Mouse (Mus musculus) neural tube, embryonic 15.5 days (tissue): ENCODE measurements around the gene Rgs3. TPM values are rescaled to one million over a fixed set of nuclear protein-coding genes. Genes with fewer than 3 reads are reported as not detected.

ENCODE experiments used
- ATAC-seq: fragments of 200-750 bp; cut with Nextera tagmentation; 2 replicates; pipeline ENCODE4 v1.8.0; 2017; ENCODE audit warnings: mild to moderate bottlenecking, moderate TSS enrichment, moderate library complexity; ENCODE audit not compliant: low FRiP score
- H3K27ac ChIP-seq: fragments of 300-500 bp; sonication (generic); replicated peaks from 2 replicates; pipeline ENCODE4 v1.5.1; 2015; ENCODE audit warnings: mild to moderate bottlenecking, inconsistent platforms
- H3K27me3 ChIP-seq: fragments of 300-500 bp; sonication (generic); replicated peaks from 2 replicates; pipeline ENCODE4 v1.6.1; 2015; ENCODE audit warnings: inconsistent platforms
- H3K36me3 ChIP-seq: fragments of 300-500 bp; sonication (generic); 2 replicates; pipeline ENCODE4 v1.6.1; 2015; ENCODE audit warnings: inconsistent platforms
- H3K4me1 ChIP-seq: fragments of 300-500 bp; sonication (generic); 2 replicates; pipeline ENCODE4 v1.6.1; 2015; ENCODE audit warnings: inconsistent platforms
- H3K4me2 ChIP-seq: fragments of 300-500 bp; sonication (generic); 2 replicates; pipeline ENCODE4 v1.6.1; 2015; ENCODE audit warnings: inconsistent platforms, mild to moderate bottlenecking, moderate library complexity
- H3K4me3 ChIP-seq: fragments of 300-500 bp; sonication (generic); replicated peaks from 2 replicates; pipeline ENCODE4 v1.5.1; 2015; ENCODE audit warnings: mild to moderate bottlenecking, inconsistent platforms
- H3K9ac ChIP-seq: fragments of 300-500 bp; sonication (generic); replicated peaks from 2 replicates; pipeline ENCODE4 v1.6.1; 2015; ENCODE audit warnings: mild to moderate bottlenecking, inconsistent platforms
- H3K9me3 ChIP-seq: fragments of 300-500 bp; sonication (generic); replicated peaks from 2 replicates; pipeline ENCODE4 v1.6.1; 2016; ENCODE audit warnings: inconsistent platforms
- WGBS: fragments of 180-500 bp; shearing (Covaris S2); methylation state at CpG from one replicate; pipeline ENCODE4 v1.1.7; 2015; ENCODE audit warnings: mixed read lengths; 5-methylcytosine and 5-hydroxymethylcytosine counted together
- polyA plus RNA-seq: library from polyadenylated mRNA; unstranded; fragments of >200 nt; fragmentation: Nextera tagmentation; extraction: Ambion mirVana; gene quantifications from 2 replicates; pipeline ENCODE4 v1.2.1, GENCODE M21; 2015

The Rgs3 gene
- polyA plus RNA-seq, 1 experiment from 2014 or later, result 49.2 TPM

DNA sequence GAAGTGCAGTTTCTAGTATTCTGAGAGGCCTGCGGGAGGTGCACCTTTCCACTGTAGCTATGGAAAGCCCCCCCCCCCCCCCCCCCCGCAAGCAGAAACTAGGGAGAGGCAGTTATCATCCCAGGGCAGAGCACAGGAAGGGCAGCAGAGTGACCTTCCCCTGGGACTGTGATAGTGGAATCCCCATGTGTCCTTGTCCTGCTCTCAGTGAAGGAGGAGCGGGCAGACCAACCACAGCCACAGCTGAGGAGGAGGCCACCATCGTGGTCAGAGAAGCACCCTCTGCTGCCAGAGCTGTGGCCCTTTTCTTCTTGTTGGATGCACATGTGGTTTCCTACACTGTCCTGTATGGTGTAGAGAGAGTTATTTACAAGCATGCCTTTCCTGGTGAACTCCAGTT is 174.3 kb downstream of the Rgs3 start:
- H3K27ac ChIP-seq, result no peak overlapping the region

DNA sequence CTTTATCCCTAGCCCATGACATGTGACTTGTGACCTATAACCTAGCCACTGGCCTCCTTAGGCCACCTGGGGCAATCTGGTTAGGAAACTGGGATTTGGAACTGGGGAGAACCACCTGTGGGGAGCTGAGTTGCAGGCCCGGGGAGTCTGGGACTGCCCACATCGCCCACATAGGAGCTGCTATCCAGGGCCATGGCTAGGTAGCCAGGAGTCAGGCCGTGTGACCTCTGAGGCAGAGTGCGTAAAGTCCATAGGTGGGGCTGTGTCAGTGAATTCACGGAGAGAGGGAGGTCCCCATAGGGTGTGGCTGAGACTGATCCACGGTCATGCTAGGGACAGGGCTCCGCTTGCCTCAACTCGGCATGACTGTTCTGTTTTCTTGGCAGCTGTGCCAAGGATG is 175.6 kb downstream of the Rgs3 start:
- H3K9ac ChIP-seq, result no peak overlapping the region
- H3K27ac ChIP-seq, result no peak overlapping the region
- no peaks in the 10 kb centered on the region for H3K9me3 ChIP-seq
- no peak for ATAC-seq
- H3K27me3 ChIP-seq, result no peaks in the 10 kb centered on the region
- WGBS, result 62% methylated on average over 8 of the region's 8 CpGs
- no peak overlapping the region for H3K4me3 ChIP-seq
- H3K4me2 ChIP-seq, result no peak overlapping the region
- H3K36me3 ChIP-seq, result no peaks in the 10 kb centered on the region
- H3K4me1 ChIP-seq, result peaks cover 29% of the 10 kb centered on the region

More for the DNA sequence above, 174.3 kb downstream of the Rgs3 start:
- Histone ChIP-seq H3K27me3 (no peaks in the 10 kb centered on the region), H3K36me3 (no peaks in the 10 kb centered on the region), H3K4me1 (peaks cover 29% of the 10 kb centered on the region), H3K9me3 (no peaks in the 10 kb centered on the region), H3K9ac (no peak overlapping the region), H3K4me2 (no peak overlapping the region), H3K4me3 (no peak overlapping the region)
- no peak for ATAC-seq
- WGBS, result 81% methylated on average over 3 of the region's 4 CpGs

DNA sequence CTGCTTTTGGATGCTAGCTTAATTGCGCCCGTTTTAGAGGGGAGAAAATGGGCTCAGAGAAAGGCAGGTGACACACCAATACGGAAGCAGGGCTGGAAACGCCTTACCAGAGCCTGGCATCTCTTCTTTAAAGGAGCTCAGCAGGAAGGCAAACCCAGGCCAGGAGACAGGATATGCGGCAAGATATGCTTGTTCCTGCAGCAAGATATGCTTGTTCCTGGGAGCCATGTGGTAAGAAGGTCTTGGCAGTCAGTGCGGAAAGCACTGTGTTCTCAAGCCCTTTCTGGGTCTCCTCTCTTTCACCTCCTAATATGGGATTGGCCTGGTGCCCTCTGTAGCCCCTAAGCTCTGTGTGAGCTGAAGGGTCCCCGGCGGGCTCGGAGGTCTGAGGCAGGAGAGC is 176.2 kb downstream of the Rgs3 start:
- Histone ChIP-seq H3K9ac (no peak overlapping the region), H3K9me3 (no peaks in the 10 kb centered on the region), H3K36me3 (no peaks in the 10 kb centered on the region), H3K27ac (no peak overlapping the region), H3K4me2 (no peak overlapping the region), H3K27me3 (no peaks in the 10 kb centered on the region), H3K4me3 (no peak overlapping the region), H3K4me1 (peaks cover 29% of the 10 kb centered on the region)
- 57% methylated on average over 9 of the region's 9 CpGs for WGBS
- no peak for ATAC-seq

DNA sequence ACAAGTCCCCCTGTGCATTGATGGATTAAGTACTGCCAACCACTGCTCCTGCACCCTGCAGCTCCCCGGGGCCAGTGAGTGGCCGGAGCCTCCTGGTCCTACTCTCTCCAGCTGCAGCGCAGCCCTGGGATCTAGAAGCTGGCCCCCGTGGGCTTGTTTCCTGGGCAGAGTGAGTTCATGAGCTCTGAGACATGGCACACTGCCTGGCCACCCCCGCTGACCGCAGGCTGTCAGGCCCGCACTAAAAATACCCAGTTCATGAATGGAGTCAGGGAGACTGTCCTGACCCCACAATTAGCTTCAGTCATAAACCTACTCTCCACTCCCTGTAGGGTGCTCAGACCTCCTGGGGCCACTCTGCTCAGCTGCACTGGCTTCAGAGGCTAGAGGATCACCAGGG is 176.8 kb downstream of the Rgs3 start:
- no peak for ATAC-seq
- H3K27ac ChIP-seq, result no peak overlapping the region; the same call in 1 of the 2 replicates
- no peaks in the 10 kb centered on the region for H3K9me3 ChIP-seq
- no peaks in the 10 kb centered on the region for H3K36me3 ChIP-seq
- no peak overlapping the region for H3K9ac ChIP-seq
- no peak overlapping the region for H3K4me3 ChIP-seq
- 30% methylated on average over 7 of the region's 7 CpGs for WGBS
- peaks cover 29% of the 10 kb centered on the region for H3K4me1 ChIP-seq
- no peaks in the 10 kb centered on the region for H3K27me3 ChIP-seq
- H3K4me2 ChIP-seq, result no peak overlapping the region

DNA sequence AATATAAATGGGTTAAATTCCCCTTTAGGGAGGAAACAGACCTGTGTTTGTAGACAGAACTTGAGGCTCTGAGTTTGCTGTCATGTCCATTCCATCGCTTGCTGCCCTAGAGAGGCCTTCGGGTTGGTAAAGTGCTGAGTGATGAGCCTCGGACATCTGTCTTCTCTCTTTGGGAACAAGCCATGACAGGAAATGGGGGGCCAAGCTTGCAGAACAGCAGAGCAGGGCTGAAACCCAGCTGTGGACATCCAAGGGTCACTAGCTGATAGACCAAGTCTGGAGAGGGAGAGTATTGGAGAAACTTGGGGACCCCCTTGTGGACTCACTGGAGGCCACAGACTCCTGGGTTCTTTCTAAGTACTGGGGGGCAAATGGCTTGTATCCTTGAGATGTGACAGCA is 177.3 kb downstream of the Rgs3 start:
- H3K4me2 ChIP-seq, result no peak overlapping the region
- H3K4me3 ChIP-seq, result no peak overlapping the region
- no peak overlapping the region for H3K9ac ChIP-seq
- WGBS, result 82% methylated on average over 3 of the region's 3 CpGs
- no peak for ATAC-seq
- H3K36me3 ChIP-seq, result no peaks in the 10 kb centered on the region
- H3K4me1 ChIP-seq, result peaks cover 33% of the 10 kb centered on the region
- H3K27ac ChIP-seq, result no peak overlapping the region
- no peaks in the 10 kb centered on the region for H3K9me3 ChIP-seq
- H3K27me3 ChIP-seq, result no peaks in the 10 kb centered on the region

DNA sequence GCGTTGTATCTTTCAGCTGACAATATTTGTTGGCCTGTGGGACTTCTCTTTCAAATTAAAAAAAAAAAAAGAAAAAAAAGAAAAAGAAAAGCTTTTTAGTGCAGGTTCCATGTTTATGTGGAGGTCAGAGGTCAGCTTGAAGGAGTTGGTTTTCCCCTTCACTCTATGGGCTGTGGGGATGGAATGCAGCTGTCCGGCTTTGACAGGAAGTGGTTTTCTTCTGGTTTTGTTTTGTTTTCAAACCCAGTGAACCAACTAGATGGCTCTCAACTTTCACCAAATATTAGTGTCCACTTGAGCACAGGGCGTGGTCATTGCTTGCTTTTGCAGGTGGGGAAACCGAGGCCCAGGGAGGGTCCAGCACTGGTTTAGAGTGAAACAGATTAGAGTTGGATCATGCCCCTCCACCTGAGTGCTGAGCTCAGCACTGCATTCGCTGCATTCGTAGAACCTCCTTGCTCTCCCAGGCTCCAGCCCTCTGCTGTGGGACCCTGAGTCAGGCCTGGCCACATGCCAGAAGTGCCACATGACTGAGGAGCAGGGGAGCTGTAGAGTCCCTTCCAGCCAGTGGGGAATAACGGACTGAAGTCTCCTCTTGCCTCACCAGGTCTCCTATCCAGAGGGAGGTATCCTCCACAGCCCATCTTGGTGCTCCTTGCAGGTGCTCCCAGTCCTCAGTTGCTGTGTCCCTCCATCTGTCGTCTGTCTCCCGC is 178.5 kb downstream of the Rgs3 start:
- no peak for ATAC-seq

DNA sequence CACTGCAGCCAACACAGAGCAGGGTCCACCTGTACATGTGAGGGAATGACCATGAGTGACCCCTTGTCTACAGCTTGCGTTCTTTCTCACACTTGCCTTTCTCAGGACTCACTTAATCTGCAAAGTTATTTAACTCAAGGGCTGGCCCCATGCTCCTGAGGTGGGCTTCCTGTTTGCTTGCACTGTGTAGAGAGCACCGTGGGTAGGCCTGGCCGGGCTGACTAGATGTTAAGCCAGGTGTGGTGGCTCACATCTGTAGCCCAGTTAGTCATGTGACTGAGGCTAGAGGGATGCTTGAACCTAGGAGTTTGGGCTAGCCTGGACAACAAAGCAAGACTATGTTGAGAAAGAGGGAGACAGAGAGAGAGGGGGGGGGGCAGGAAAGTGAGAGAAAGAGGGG is 179.3 kb downstream of the Rgs3 start:
- Histone ChIP-seq H3K36me3 (no peaks in the 10 kb centered on the region), H3K9ac (no peak overlapping the region), H3K27me3 (no peaks in the 10 kb centered on the region), H3K27ac (no peak overlapping the region), H3K4me2 (no peak overlapping the region), H3K4me1 (peaks cover 26% of the 10 kb centered on the region), H3K4me3 (no peak overlapping the region), H3K9me3 (no peaks in the 10 kb centered on the region)
- WGBS, result 84% methylated on average over 3 of the region's 3 CpGs
- no peak for ATAC-seq

More for the DNA sequence above, 178.5 kb downstream of the Rgs3 start:
- no peak overlapping the region for H3K4me2 ChIP-seq
- H3K9ac ChIP-seq, result no peak overlapping the region
- no peak overlapping the region for H3K27ac ChIP-seq
- no peaks in the 10 kb centered on the region for H3K9me3 ChIP-seq
- peaks cover 27% of the 10 kb centered on the region for H3K4me1 ChIP-seq
- no peaks in the 10 kb centered on the region for H3K27me3 ChIP-seq
- 68% methylated on average over 9 of the region's 9 CpGs for WGBS
- no peaks in the 10 kb centered on the region for H3K36me3 ChIP-seq
- no peak overlapping the region for H3K4me3 ChIP-seq

DNA sequence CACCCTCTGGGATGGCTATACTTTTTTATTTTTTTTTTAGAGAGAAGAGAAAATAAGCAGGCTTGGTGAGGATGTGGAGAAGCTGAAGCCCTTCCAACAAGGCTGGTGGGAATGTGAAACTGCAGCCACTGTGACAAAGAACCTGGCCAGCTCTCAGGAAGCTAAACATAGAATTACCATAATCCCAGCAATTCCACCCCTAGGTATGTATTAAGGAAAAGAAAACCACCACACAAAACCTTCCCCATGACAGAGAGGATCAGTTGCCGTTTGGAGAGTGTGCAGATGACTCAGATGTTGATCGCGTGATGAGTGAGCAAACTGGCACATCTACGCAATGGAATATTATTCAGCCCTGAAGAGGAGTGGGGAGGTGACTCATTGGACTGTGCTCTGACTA is 179.9 kb downstream of the Rgs3 start:
- Histone ChIP-seq H3K36me3 (no peaks in the 10 kb centered on the region), H3K27ac (no peak overlapping the region), H3K9me3 (no peaks in the 10 kb centered on the region), H3K4me1 (peaks cover 29% of the 10 kb centered on the region), H3K4me2 (no peak overlapping the region), H3K27me3 (no peaks in the 10 kb centered on the region), H3K9ac (no peak overlapping the region), H3K4me3 (no peak overlapping the region)
- WGBS, result 97% methylated on average over 4 of the region's 4 CpGs
- ATAC-seq, result no peak

DNA sequence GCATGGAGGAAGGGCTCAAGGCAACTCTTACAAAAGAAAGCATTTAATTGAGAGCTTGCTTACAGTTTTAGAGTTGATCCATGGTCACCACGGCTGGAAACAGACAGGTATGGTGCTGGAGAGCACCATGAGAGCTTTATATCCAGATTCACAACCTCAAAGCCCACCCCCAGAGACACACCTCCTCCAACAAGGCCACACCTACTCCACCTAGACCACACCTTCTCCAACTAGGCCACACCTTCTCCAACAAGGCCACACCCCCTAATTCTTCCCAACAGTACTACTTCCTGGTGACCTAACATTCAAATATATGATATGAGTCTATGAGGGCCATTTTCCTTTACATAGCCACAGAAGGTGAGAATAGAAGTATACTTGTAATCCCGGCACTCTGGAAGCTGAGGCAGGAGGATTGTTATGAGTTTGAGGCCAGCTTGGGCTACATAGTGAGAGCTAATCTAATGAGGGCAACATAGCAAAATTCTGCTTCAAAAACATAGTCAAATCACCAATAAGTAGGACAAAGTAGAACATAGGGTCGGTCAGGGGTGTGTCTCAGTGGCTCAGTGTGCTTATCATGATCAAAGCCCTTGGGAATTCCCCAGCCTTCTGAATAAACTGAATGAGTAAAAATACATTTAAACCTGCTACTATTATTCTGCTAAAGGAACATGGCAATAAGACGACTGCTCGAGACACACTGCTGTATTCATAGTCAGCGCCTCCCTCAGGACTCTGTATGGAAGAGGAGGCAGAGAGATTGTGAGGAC is 180.8 kb downstream of the Rgs3 start:
- H3K9me3 ChIP-seq, result no peaks in the 10 kb centered on the region
- no peak overlapping the region for H3K27ac ChIP-seq
- whole genome bisulfite sequencing, result 86% methylated on average over 6 of the region's 6 CpGs
- H3K4me1 ChIP-seq, result peaks cover 26% of the 10 kb centered on the region
- ATAC-seq, result no peak
- H3K36me3 ChIP-seq, result no peaks in the 10 kb centered on the region
- no peaks in the 10 kb centered on the region for H3K27me3 ChIP-seq
- no peak overlapping the region for H3K4me3 ChIP-seq
- H3K9ac ChIP-seq, result no peak overlapping the region
- H3K4me2 ChIP-seq, result no peak overlapping the region

DNA sequence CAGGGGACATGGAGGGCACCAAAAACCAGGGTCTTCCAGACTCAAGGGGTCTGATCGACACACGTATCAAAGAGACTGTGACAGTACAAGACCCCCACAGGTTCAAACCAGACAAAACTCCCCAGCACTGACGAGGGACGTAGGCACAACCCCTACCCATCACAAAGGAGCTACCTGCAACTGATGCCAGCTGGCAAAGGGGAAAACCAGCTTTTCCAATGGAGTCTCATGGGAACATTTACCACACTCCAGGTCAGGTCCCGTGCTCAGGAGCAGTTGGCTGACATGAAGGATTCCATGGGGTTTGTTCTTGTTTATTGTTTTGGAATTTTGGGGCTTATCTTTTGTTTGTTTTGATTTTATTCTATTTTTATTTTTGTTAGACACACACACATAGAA is 181.4 kb downstream of the Rgs3 start:
- no peak overlapping the region for H3K4me3 ChIP-seq
- WGBS, result 71% methylated on average over 5 of the region's 5 CpGs
- no peak overlapping the region for H3K27ac ChIP-seq
- peaks cover 21% of the 10 kb centered on the region for H3K4me1 ChIP-seq
- no peak for ATAC-seq
- no peaks in the 10 kb centered on the region for H3K36me3 ChIP-seq
- no peaks in the 10 kb centered on the region for H3K27me3 ChIP-seq
- H3K9me3 ChIP-seq, result no peaks in the 10 kb centered on the region
- H3K9ac ChIP-seq, result no peak overlapping the region
- no peak overlapping the region for H3K4me2 ChIP-seq

DNA sequence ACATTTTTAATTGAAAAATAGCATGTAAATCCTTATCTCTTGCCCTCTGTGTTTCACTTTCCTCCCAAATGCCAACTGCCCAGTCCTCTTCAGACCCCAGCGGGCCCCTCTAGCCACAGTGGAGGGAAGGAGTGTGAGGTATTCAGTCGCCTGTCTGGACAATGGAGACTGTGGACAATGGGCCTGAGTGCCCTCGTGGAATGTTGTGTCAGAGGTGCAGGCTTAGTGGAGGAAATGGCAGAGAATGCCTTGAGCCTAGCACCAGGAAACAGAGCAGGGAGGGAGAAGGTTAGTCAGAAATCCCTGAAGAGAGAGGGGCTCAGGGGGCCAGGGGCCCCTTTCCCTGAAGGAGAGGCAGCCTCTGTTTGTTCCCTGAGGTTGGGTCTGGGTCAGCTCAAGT is 182.0 kb downstream of the Rgs3 start:
- no peak overlapping the region for H3K9ac ChIP-seq
- H3K27ac ChIP-seq, result no peak overlapping the region
- H3K27me3 ChIP-seq, result no peaks in the 10 kb centered on the region
- peaks cover 15% of the 10 kb centered on the region for H3K4me1 ChIP-seq
- H3K9me3 ChIP-seq, result no peaks in the 10 kb centered on the region
- no peak overlapping the region for H3K4me2 ChIP-seq
- no peak for ATAC-seq
- no peaks in the 10 kb centered on the region for H3K36me3 ChIP-seq
- 18% methylated on average over 3 of the region's 3 CpGs for WGBS
- H3K4me3 ChIP-seq, result no peak overlapping the region
